Mouse (Mus musculus) hindbrain, embryonic 16.5 days (tissue): ENCODE results near the gene Traf4. TPM values are rescaled to one million over a fixed set of nuclear protein-coding genes. Genes with fewer than 3 reads are reported as not detected.

Experiments
- ATAC-seq: fragments of 200-750 bp; cut with Nextera tagmentation; 2 replicates; pipeline ENCODE4 v1.8.0; 2017; ENCODE audit warnings: moderate TSS enrichment, moderate library complexity
- H3K27ac ChIP-seq: fragments of 300-500 bp; sonication (generic); 2 replicates; pipeline ENCODE4 v1.5.1; 2014; ENCODE audit warnings: low read depth, mild to moderate bottlenecking, control low read depth, low read length, moderate library complexity
- H3K27me3 ChIP-seq: fragments of 300-500 bp; sonication (generic); replicated peaks from 2 replicates; pipeline ENCODE4 v1.6.1; 2014; ENCODE audit warnings: low read length; ENCODE audit not compliant: control insufficient read depth, insufficient read depth
- H3K36me3 ChIP-seq: fragments of 300-500 bp; sonication (generic); 2 replicates; pipeline ENCODE4 v1.6.1; 2014; ENCODE audit warnings: mild to moderate bottlenecking, low read length, moderate library complexity, mixed read lengths; ENCODE audit not compliant: control insufficient read depth, insufficient read depth
- H3K4me1 ChIP-seq: fragments of 300-500 bp; sonication (generic); 2 replicates; pipeline ENCODE4 v1.6.1; 2014; ENCODE audit warnings: low read depth, low read length; ENCODE audit not compliant: control insufficient read depth, insufficient read depth
- H3K4me2 ChIP-seq: fragments of 300-500 bp; sonication (generic); 2 replicates; pipeline ENCODE4 v1.6.1; 2014; ENCODE audit warnings: mild to moderate bottlenecking, low read length, control low read depth, moderate library complexity
- H3K4me3 ChIP-seq: fragments of 300-500 bp; sonication (generic); 2 replicates; pipeline ENCODE4 v1.5.1; 2014; ENCODE audit warnings: mild to moderate bottlenecking, low read length, control low read depth, moderate library complexity
- H3K9ac ChIP-seq: fragments of 300-500 bp; sonication (generic); 2 replicates; pipeline ENCODE4 v1.6.1; 2014; ENCODE audit warnings: low read depth, mild to moderate bottlenecking, control low read depth, low read length, moderate library complexity
- H3K9me3 ChIP-seq: fragments of 300-500 bp; sonication (generic); 2 replicates; pipeline ENCODE4 v1.6.1; 2014; ENCODE audit warnings: mild to moderate bottlenecking, low read length, moderate library complexity; ENCODE audit not compliant: control insufficient read depth
- WGBS: fragments of 180-500 bp; shearing (Covaris S2); extraction: QIAGEN DNeasy Blood & Tissue Kit; methylation state at CpG from one replicate; pipeline ENCODE4 v1.1.7; 2014; 5-methylcytosine and 5-hydroxymethylcytosine counted together
- polyA plus RNA-seq: library from polyadenylated mRNA; unstranded; fragments of >200 nt; fragmentation: Nextera tagmentation; extraction: Ambion mirVana; gene quantifications from 2 replicates; pipeline ENCODE4 v1.2.1, GENCODE M21; 2015

The Traf4 gene
- polyA plus RNA-seq, 1 experiment from 2014 or later = 80.1 TPM

DNA sequence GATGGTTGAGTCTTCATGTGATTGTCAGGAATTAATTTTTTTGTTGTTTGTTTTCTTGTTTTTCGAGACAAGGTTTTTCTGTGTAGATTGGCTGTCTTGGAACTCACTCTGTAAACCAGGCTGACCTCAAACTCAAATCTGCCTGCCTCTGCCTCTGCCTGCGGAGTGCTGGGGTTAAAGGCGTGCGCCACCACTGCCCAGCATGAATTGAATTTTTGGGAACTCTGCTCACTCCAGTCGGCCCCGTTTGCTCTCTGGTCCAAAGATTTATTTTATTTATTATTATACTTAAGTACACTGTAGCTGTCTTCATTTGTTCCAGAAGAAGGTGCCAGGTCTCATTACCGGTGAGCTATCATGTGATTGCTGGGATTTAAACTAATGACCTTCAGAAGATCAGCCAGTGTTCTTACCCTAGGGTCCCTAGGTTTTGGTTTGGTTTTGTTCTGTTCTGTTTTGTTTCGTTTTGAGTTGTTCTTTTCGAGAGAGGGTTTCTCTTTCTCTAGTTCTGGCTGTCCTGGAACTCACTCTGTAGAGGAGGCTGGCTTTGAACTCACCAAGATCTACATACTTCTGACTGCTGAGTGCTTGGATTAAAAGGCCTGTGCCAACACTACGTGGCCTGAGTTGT is 18.6 kb upstream of the Traf4 start:
- Histone ChIP-seq H3K4me2 (peak overlapping the region; percentile 51), H3K9ac (peak overlapping the region; percentile 45; the same call in 1 of the 2 replicates), H3K4me3 (peak overlapping the region; percentile 77), H3K4me1 (peaks cover 28% of the 10 kb centered on the region), H3K27me3 (no peaks in the 10 kb centered on the region), H3K27ac (peak overlapping the region; percentile 54; the same call in 1 of the 2 replicates), H3K9me3 (no peaks in the 10 kb centered on the region), H3K36me3 (peaks cover 12% of the 10 kb centered on the region)
- ATAC-seq = no peak
- WGBS = 45% methylated on average over 10 of the region's 10 CpGs

GRCm38 (mm10) chr11:78182961-78183844 is 17.8 kb upstream of the Traf4 start, which contains the start of gene Rpl23a:
Rpl23a (minus strand) TSS chr11:78183584.
- peak; percentile 94 for ATAC-seq
- Histone ChIP-seq H3K4me3 (peak within 1 kb of the TSS; percentile 77), H3K36me3 (peaks cover 12% of the 10 kb centered on the region), H3K27me3 (no peaks in the 10 kb centered on the region), H3K4me1 (peaks cover 35% of the 10 kb centered on the region), H3K4me2 (peak within 1 kb of the TSS; percentile 77), H3K9me3 (no peaks in the 10 kb centered on the region), H3K9ac (peak within 1 kb of the TSS; percentile 87), H3K27ac (peak within 1 kb of the TSS; percentile 93)
- WGBS = under 1% methylated on average over 38 of the region's 38 CpGs

GRCm38 (mm10) chr11:78182450-78182849 is 17.1 kb upstream of the Traf4 start:
- peak overlapping the region; percentile 93 for H3K27ac ChIP-seq
- no peak for ATAC-seq
- H3K27me3 ChIP-seq = no peaks in the 10 kb centered on the region
- peaks cover 38% of the 10 kb centered on the region for H3K4me1 ChIP-seq
- H3K9me3 ChIP-seq = no peaks in the 10 kb centered on the region
- H3K9ac ChIP-seq = peak overlapping the region; percentile 87
- peak overlapping the region; percentile 77 for H3K4me3 ChIP-seq
- peak overlapping the region; percentile 77 for H3K4me2 ChIP-seq
- 9% methylated on average over 7 of the region's 7 CpGs for WGBS
- H3K36me3 ChIP-seq = peaks cover 12% of the 10 kb centered on the region

GRCm38 (mm10) chr11:78181830-78182357 is 16.5 kb upstream of the Traf4 start:
- Histone ChIP-seq H3K9ac (peak overlapping the region; percentile 48), H3K36me3 (peaks cover 12% of the 10 kb centered on the region), H3K27me3 (no peaks in the 10 kb centered on the region), H3K9me3 (no peaks in the 10 kb centered on the region), H3K27ac (no peak overlapping the region), H3K4me2 (peak overlapping the region; percentile 77), H3K4me3 (peak overlapping the region; percentile 77), H3K4me1 (peaks cover 44% of the 10 kb centered on the region)
- WGBS = 50% methylated on average over 2 of the region's 2 CpGs
- ATAC-seq = no peak

DNA sequence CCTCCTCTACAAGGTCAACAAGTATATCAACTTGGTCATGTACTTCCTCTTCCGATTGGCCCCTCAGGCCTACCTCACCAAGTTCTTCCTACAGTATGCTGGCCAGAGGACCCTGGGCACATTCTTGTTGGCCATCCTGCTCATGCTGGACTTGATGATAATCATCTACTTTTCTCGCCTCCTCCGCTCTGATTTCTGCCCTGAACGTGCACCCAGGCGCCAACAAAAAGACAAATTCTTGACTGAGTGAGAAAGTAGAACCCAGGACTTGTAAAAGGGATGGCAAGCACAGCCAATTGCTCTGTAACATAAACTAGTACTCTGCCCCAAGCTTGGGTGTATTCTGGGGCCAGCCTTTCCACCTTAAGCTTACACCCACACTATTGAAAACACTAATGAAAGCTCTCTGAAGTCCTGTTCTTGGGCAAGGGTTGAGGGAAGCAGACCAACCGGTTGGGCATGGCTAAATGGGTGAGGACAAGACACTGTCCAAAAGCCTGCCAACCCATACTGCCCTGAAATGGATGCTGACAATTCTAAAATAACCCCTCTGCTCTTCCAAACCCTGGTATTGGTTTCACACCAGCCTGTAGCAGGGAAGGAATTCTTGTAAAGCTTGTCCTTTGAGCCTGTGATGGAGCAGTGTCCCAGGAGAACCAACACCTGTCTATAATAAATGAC is 14.8 kb upstream of the Traf4 start:
- Histone ChIP-seq H3K27me3 (no peaks in the 10 kb centered on the region), H3K4me2 (no peak overlapping the region; the same call in 1 of the 2 replicates), H3K36me3 (peaks cover 12% of the 10 kb centered on the region), H3K27ac (no peak overlapping the region), H3K9ac (no peak overlapping the region), H3K9me3 (no peaks in the 10 kb centered on the region), H3K4me3 (no peak overlapping the region), H3K4me1 (peaks cover 47% of the 10 kb centered on the region)
- 73% methylated on average over 6 of the region's 6 CpGs for WGBS
- ATAC-seq = no peak

- H3K4me2 ChIP-seq = peak overlapping the region; percentile 81
- 36% methylated on average over 8 of the region's 8 CpGs for WGBS
- no peak for ATAC-seq
- peaks cover 47% of the 10 kb centered on the region for H3K4me1 ChIP-seq
- peak overlapping the region; percentile 64 for H3K4me3 ChIP-seq
- H3K27me3 ChIP-seq = no peaks in the 10 kb centered on the region
- peaks cover 12% of the 10 kb centered on the region for H3K36me3 ChIP-seq
- H3K27ac ChIP-seq = no peak overlapping the region; the same call in 1 of the 2 replicates
- H3K9ac ChIP-seq = peak overlapping the region; percentile 65; the same call in 1 of the 2 replicates
- H3K9me3 ChIP-seq = no peaks in the 10 kb centered on the region
These were observed 14.1 kb upstream of the Traf4 start for GRCm38 (mm10) chr11:78179438-78179999.

GRCm38 (mm10) chr11:78178859-78179437 is 13.6 kb upstream of the Traf4 start:
- H3K27ac ChIP-seq = peak overlapping the region; percentile 85

More at GRCm38 (mm10) chr11:78178859-78179437, 13.6 kb upstream of the Traf4 start:
- Histone ChIP-seq H3K4me2 (peak overlapping the region; percentile 81), H3K27me3 (no peaks in the 10 kb centered on the region), H3K4me1 (peaks cover 45% of the 10 kb centered on the region), H3K4me3 (peak overlapping the region; percentile 64), H3K36me3 (peaks cover 12% of the 10 kb centered on the region), H3K9ac (peak overlapping the region; percentile 65), H3K9me3 (no peaks in the 10 kb centered on the region)
- WGBS = 3% methylated on average over 29 of the region's 29 CpGs
- ATAC-seq = no peak; the same call in 1 of the 2 replicates
